Mouse (Mus musculus): ENCODE data around the gene Gm16181. TPM values are rescaled to one million over a fixed set of nuclear protein-coding genes. Genes with fewer than 3 reads are reported as not detected.

The Gm16181 gene
- not detected in 2 replicates for polyA plus RNA-seq (2012)

DNA sequence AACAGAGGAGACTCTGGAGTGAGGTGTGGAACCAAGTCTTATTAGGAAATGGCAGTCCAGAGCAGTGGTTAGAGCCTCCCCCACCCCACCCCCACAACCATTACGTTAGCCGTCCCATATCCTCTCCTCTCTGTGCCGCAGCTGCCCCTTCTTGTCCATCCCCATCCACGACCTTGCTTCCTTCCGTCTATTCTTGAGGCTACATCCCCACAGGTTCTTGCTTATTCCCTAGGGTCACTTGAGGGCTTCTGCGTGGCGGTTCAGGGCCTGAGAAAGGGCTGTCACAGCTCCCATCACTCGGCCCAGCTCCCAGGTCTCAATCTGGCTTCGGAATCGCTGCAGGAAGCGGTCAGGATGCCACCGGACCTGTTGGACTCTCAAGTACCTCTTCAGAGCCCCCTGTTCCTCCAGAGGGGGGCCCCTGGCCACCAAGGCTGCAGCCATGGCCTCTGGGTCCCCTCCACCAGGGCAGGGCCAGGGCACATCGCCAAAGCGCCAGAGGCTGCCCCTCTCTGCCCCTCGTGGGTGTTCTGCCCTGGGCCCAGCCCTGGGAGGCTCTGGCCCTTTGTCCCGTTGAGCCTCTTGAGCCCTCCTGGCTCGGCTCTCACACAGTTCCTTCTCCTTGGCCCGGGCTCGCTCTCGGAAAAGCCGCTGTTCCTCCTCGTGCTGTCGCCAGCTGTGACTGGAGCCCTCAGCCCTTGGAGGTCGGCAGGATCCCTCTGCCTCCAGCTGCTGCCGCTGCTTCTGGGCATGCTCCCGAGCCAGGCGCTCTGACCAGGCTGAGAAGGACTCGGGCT lies at the start of gene Gm16181:
Gm16181 (plus strand) TSS at position 679 of the 797 bp plus-strand sequence.

DNA sequence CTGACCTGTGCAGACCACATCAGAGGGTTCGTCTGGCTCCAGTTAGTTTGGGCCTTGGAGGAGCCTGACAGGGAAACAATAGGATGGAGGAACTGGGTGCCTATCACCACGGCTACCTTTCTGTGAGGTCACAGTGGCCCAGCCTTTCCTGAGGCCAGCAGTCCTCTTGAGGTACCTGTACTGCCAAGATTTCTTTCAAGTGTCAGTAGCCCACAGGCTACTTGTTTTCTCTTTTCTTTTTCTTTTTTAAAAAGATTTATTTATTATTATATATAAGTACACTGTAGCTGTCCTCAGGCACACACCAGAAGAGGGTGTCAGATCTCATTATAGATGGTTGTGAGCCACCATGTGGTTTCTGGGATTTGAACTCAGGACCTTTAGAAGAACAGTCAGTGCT lies 44.7 kb upstream of the Gm16181 start, which contains the start of gene Aif1:
Aif1 (minus strand) TSS at position 101 of the 400 bp plus-strand sequence.

DNA sequence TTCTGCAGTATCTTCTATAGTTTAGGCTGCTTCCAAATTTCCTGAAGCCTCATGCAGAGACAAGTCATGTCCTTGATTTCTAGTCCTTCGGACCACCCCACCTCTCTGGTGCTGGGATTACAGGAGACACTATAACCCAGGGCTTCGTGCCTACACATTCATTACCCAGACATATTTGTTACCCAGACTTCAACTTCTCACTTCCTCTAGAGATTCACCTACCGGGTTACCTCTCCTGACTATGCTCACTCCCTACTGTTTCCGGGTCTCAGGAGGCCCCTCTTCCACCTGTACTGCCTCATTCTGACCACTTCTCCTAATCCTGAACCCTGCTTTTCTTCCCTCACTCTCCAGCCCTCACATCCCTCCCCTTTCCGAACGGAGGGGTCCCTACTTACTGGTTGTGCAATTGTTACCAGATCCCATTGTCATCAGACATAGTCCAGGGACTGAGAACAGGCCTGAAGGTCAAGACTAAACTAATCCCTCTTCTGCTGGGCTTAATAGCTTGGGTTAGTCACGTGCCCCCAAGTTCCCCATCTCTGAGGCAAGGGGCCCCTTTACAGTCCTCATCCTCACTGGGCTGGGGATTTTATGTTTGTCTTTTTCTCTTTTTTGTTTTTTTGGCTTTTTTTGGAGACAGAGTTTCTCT lies 32.5 kb upstream of the Gm16181 start, which contains the start of gene Lst1:
Lst1 (minus strand) TSS at position 481 of the 652 bp plus-strand sequence.

GRCm38 (mm10) chr17:35193881-35194843 lies 26.5 kb upstream of the Gm16181 start, which contains the start of gene Ltb:
Gene Ltb (plus strand): TSS chr17:35194439.

DNA sequence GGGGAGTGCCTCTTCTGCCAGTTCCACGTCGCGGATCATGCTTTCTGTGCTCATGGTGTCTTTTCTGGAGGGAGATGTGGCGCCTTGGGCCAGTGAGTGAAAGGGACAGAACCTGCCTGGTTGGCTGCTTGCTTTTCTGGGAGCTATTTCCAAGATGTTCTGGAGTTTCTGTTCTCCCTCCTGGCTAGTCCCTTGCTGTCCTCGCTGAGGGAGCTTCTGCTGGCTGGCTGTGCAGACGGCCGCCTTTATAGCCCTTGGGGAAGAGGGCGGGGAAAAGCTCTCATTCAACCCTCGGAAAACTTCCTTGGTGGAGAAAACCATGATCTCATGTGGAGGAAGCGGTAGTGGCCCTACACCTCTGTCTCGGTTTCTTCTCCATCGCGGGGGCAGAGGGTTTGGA lies 18.8 kb upstream of the Gm16181 start, which contains the start of gene Tnf:
Tnf (minus strand) TSS at position 221 of the 400 bp plus-strand sequence.

DNA sequence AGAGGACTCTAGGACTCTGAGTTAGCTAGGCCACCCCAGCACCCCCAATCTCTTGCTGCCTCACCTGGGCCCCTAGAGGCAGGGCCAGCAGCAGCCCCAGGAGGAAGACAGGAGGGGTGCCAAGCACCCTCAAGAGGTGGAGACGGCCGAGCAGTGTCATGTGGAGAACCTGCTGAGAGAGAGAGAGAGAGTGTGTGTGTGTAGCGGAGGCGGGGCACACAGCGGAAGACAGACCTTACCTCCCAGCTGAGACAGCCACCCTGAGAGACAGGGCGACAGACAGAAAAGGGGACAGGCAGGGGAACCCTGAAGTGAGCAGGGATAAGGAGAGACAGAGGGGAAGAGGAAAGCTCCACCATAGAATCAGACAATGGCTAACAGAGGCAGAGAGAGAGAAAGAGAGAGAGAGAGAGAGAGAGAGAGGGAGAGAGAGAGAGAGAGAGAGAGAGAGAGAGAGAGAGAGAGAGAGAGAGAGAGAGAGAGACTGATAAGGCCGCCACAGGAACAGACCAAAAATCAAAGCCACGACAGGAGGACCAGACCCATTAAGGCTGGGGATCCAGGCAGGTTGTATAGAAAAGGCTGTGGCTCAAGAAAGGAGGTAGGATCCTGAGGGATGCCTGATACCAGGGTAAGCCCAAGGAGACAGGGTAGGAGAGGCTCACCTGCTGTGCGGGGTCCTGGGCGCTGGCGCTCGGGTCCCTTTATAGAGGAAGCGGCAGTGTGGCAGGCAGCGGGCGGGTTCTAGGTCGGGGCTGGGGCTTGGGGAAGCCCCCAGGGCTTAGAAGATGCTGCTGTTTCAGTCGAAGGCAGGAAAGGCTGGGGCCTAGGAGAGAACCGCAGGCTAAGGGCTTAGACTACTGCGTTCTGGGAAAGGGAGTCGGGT lies 15.9 kb upstream of the Gm16181 start, which contains the start of gene Lta:
Lta (minus strand) TSS at position 858 of the 886 bp plus-strand sequence.

GRCm38 (mm10) chr17:35233114-35233980 lies 12.7 kb downstream of the Gm16181 start, which contains the start of gene Atp6v1g2:
Gene Atp6v1g2 (plus strand): TSS chr17:35233660.

GRCm38 (mm10) chr17:35235614-35236389 lies 15.2 kb downstream of the Gm16181 start, which contains the start of gene Nfkbil1:
Gene Nfkbil1 (minus strand): TSS chr17:35235792.

DNA sequence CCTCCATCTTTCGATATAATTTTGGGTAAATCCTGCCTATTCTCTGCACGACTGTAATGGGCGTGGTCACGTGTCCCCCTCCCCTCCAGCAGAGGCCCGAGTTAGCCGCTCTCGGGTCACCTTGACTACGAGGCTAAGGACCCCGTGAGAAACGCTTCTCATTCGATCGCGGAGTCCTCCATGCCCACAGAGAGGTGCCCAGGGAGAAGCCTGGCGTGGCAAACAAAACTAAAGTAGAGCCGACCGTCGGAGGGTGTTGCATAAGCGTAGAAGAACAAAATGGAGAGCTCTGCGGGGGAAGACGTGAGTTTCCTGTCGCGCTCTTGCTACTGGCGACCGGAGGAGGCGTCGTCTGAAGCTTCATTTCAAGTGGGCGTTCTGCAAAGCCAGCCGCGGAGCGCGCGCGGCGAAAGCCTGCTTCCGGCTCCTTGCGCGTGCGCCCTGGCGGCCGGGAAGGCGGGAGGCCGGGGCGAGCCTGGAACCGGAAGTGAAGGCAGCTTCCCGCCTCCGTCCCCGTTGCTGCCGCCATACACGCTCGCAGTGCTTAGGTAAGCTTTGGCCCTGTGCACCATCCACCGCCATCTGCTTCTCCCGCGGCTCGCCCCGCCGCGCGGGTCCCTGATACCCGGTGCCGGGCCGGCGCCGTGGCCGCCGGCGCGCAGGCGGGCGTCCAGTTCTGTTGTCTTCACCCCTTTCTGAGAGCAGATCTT lies 20.8 kb downstream of the Gm16181 start, which contains the start of gene Ddx39b:
Ddx39b (plus strand) TSS at position 442 of the 710 bp plus-strand sequence.

DNA sequence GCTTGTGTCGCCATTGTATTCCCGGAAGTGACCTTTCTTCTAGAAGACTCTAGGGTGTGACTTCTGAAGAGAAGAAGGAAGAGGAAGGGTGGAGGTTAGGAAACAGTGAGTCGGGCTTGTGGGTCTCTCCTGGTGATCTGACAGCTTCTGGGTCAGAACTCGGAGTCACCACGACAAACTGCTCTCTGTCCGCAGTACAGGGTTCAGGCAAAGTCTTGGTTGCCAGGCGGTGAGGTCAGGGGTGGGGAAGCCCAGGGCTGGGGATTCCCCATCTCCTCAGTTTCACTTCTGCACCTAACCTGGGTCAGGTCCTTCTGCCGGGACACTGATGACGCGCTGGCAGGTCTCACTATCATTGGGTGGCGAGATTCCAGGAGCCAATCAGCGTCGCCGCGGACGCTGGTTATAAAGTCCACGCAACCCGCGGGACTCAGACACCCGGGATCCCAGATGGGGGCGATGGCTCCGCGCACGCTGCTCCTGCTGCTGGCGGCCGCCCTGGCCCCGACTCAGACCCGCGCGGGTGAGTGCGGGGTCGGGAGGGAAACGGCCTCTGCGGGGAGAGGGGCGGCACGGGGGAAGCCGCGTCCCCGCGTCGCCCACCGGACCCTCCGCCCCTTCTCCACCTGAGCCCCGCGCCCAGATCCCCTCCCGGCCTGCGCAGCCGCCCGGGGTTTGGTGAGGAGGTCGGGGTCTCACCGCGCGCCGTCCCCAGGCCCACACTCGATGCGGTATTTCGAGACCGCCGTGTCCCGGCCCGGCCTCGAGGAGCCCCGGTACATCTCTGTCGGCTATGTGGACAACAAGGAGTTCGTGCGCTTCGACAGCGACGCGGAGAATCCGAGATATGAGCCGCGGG lies 42.3 kb downstream of the Gm16181 start, which contains the start of gene H2-D1:
H2-D1 (plus strand) TSS at position 67 of the 859 bp plus-strand sequence.

Other genes with a start within 250 kb of the Gm16181 start
- gene Hspa1a, start 248.7 kb upstream of the Gm16181 start, polyA plus RNA-seq (2012) = 239 and 1,296 TPM in 2 replicates
- gene Hspa1l, start 248.1 kb upstream of the Gm16181 start, polyA plus RNA-seq (2012) = 0.06 TPM in 1 of 2 replicates, not detected in the other
- 154 and 167 TPM in 2 replicates for gene Lsm2, start 239.0 kb upstream of the Gm16181 start, polyA plus RNA-seq (2012)
- gene Vars, start 219.8 kb upstream of the Gm16181 start, polyA plus RNA-seq (2012) = 841 and 875 TPM in 2 replicates
- 0.24 and 0.38 TPM in 2 replicates for gene Vwa7, start 204.3 kb upstream of the Gm16181 start, polyA plus RNA-seq (2012)
- 6.0 and 11.9 TPM in 2 replicates for gene Sapcd1, start 192.8 kb upstream of the Gm16181 start, polyA plus RNA-seq (2012)
- 3.4 and 5.4 TPM in 2 replicates for gene Msh5, start 174.1 kb upstream of the Gm16181 start, polyA plus RNA-seq (2012)
- gene Clic1, start 170.9 kb upstream of the Gm16181 start, polyA plus RNA-seq (2012) = 109 and 129 TPM in 2 replicates
- 33.8 and 58.4 TPM in 2 replicates for gene Ddah2, start 161.8 kb upstream of the Gm16181 start, polyA plus RNA-seq (2012)
- 0.09 TPM in 1 of 2 replicates, not detected in the other for gene Ly6g6c, start 155.4 kb upstream of the Gm16181 start, polyA plus RNA-seq (2012)
- gene Mpig6b, start 154.7 kb upstream of the Gm16181 start, polyA plus RNA-seq (2012) = 0.04 TPM in 1 of 2 replicates, not detected in the other
- gene Ly6g6e, start 143.9 kb upstream of the Gm16181 start, polyA plus RNA-seq (2012) = not detected in 2 replicates
- 0.26 TPM in 1 of 2 replicates, not detected in the other for gene Ly6g6d, start 142.8 kb upstream of the Gm16181 start, polyA plus RNA-seq (2012)
- 0.06 and 0.28 TPM in 2 replicates for gene Ly6g6f, start 135.2 kb upstream of the Gm16181 start, polyA plus RNA-seq (2012)
- 118 and 123 TPM in 2 replicates for gene Abhd16a, start 131.6 kb upstream of the Gm16181 start, polyA plus RNA-seq (2012)
- not detected in 2 replicates for gene Ly6g5c, start 112.6 kb upstream of the Gm16181 start, polyA plus RNA-seq (2012)
- gene Ly6g5b, start 105.4 kb upstream of the Gm16181 start, polyA plus RNA-seq (2012) = 0.45 and 0.69 TPM in 2 replicates
- 73.8 and 84.9 TPM in 2 replicates for gene Gpank1, start 99.4 kb upstream of the Gm16181 start, polyA plus RNA-seq (2012)
- 77.7 and 78.6 TPM in 2 replicates for gene Csnk2b, start 98.8 kb upstream of the Gm16181 start, polyA plus RNA-seq (2012)
- gene D17H6S53E, start 94.5 kb upstream of the Gm16181 start, polyA plus RNA-seq (2012) = 4.1 and 4.4 TPM in 2 replicates
- gene Apom, start 88.8 kb upstream of the Gm16181 start, polyA plus RNA-seq (2012) = 0.37 and 0.84 TPM in 2 replicates
- gene Bag6, start 85.7 kb upstream of the Gm16181 start, polyA plus RNA-seq (2012) = 683 and 812 TPM in 2 replicates
- gene Prrc2a, start 55.9 kb upstream of the Gm16181 start, polyA plus RNA-seq (2012) = 1,479 and 1,500 TPM in 2 replicates
- gene Aif1, start 44.8 kb upstream of the Gm16181 start, polyA plus RNA-seq (2012) = 3.5 and 4.0 TPM in 2 replicates
- gene Lst1, start 32.4 kb upstream of the Gm16181 start, polyA plus RNA-seq (2012) = 3.8 and 6.6 TPM in 2 replicates
- 14.0 and 15.6 TPM in 2 replicates for gene Ltb, start 26.4 kb upstream of the Gm16181 start, polyA plus RNA-seq (2012)
- gene Tnf, start 18.8 kb upstream of the Gm16181 start, polyA plus RNA-seq (2012) = 12.8 and 21.1 TPM in 2 replicates
- 0.10 and 0.22 TPM in 2 replicates for gene Lta, start 15.5 kb upstream of the Gm16181 start, polyA plus RNA-seq (2012)
- 5.5 and 9.2 TPM in 2 replicates for gene Atp6v1g2, start 12.8 kb downstream of the Gm16181 start, polyA plus RNA-seq (2012)
- 42.2 and 43.8 TPM in 2 replicates for gene Nfkbil1, start 15.0 kb downstream of the Gm16181 start, polyA plus RNA-seq (2012)
- gene Ddx39b, start 20.9 kb downstream of the Gm16181 start, polyA plus RNA-seq (2012) = 404 and 440 TPM in 2 replicates
- gene H2-D1, start 41.9 kb downstream of the Gm16181 start, polyA plus RNA-seq (2012) = 854 and 953 TPM in 2 replicates
- gene H2-Q1, start 99.6 kb downstream of the Gm16181 start, polyA plus RNA-seq (2012) = not detected in 2 replicates
- gene H2-Q2, start 121.4 kb downstream of the Gm16181 start, polyA plus RNA-seq (2012) = not detected in 2 replicates
- gene H2-Q4, start 158.8 kb downstream of the Gm16181 start, polyA plus RNA-seq (2012) = 178 and 252 TPM in 2 replicates
- 207 and 337 TPM in 2 replicates for gene H2-Q6, start 204.0 kb downstream of the Gm16181 start, polyA plus RNA-seq (2012)
- gene H2-Q7, start 218.3 kb downstream of the Gm16181 start, polyA plus RNA-seq (2012) = 180 and 308 TPM in 2 replicates
- gene H2-Q10, start 249.3 kb downstream of the Gm16181 start, polyA plus RNA-seq (2012) = 2.5 and 3.2 TPM in 2 replicates

All from megakaryocyte-erythroid progenitor cell, adult 5 weeks (primary cell).